Mouse (Mus musculus) CH12.LX (cell line): ENCODE results near the gene Tnc. TPM values are rescaled to one million over a fixed set of nuclear protein-coding genes. Genes with fewer than 3 reads are reported as not detected.

Experiments used
- DNase-seq: peaks from one replicate; pipeline ENCODE4 v3.0.0-alpha.2; 2013; ENCODE audit errors: extremely low read depth
- H3K27ac ChIP-seq: 2 replicates; pipeline ENCODE4 v1.5.1; 2012; ENCODE audit warnings: low read depth, mild to moderate bottlenecking, control low read depth, moderate library complexity; ENCODE audit not compliant: insufficient read depth
- H3K27me3 ChIP-seq: replicated peaks from 2 replicates; pipeline ENCODE3; 2012; ENCODE audit warnings: inconsistent platforms
- H3K36me3 ChIP-seq, 2 experiments: replicated peaks in 1 of 2; 2 replicates each; pipeline versions ENCODE3 to v1.6.1; 2012; ENCODE audit warnings: inconsistent platforms in 1 of 2, low read length in 1 of 2, mild to moderate bottlenecking in 1 of 2, mixed read lengths in 1 of 2, moderate library complexity in 1 of 2; ENCODE audit not compliant: control insufficient read depth in 1 of 2, insufficient read depth in 1 of 2
- H3K4me1 ChIP-seq, 2 experiments: 2 replicates each; pipeline ENCODE4 v1.6.1; 2012; ENCODE audit warnings: inconsistent platforms in 1 of 2, moderate library complexity in 1 of 2; ENCODE audit not compliant: insufficient read depth in 2 of 2, control insufficient read depth in 1 of 2
- H3K4me2 ChIP-seq: 2 replicates; pipeline ENCODE4 v1.6.1; 2012; ENCODE audit warnings: low read depth, mild to moderate bottlenecking, control low read depth; ENCODE audit not compliant: poor library complexity, insufficient read depth, severe bottlenecking
- H3K4me3 ChIP-seq, 3 experiments: fragments of 150-350 bp in 1 of 3; sonication (generic) in 1 of 3; replicated peaks in 1 of 3; 2 replicates each; pipeline versions ENCODE3 to v1.5.1; 2011 to 2012; ENCODE audit warnings: low read depth in 2 of 3, low read length in 2 of 3, mild to moderate bottlenecking in 2 of 3, moderate library complexity in 2 of 3, control low read depth in 1 of 3, improper control_type of control experiment in 1 of 3, inconsistent platforms in 1 of 3, mixed read lengths in 1 of 3; ENCODE audit not compliant: poor library complexity in 1 of 3
- H3K79me2 ChIP-seq: replicated peaks from 2 replicates; pipeline ENCODE4 v1.6.1; 2012; ENCODE audit warnings: mild to moderate bottlenecking, moderate library complexity; ENCODE audit not compliant: control insufficient read depth, poor library complexity, insufficient read depth, severe bottlenecking; ENCODE audit errors: extremely low read depth
- H3K9ac ChIP-seq: 2 replicates; pipeline ENCODE4 v1.6.1; 2012; ENCODE audit warnings: low read depth, mild to moderate bottlenecking, control low read depth, moderate library complexity; ENCODE audit not compliant: insufficient read depth
- H3K9me3 ChIP-seq: replicated peaks from 2 replicates; pipeline ENCODE3; 2012; ENCODE audit warnings: low read length, inconsistent platforms, mixed read lengths
- BHLHE40 ChIP-seq: IDR thresholded peaks from 2 replicates; pipeline ENCODE4 v1.6.1; 2011; ENCODE audit warnings: mild to moderate bottlenecking, low read depth, low read length, improper control_type of control experiment
- CHD1 ChIP-seq: IDR thresholded peaks from 2 replicates; pipeline ENCODE4 v1.6.1; 2012; ENCODE audit warnings: low read depth, low read length, improper control_type of control experiment, inconsistent platforms
- CHD2 ChIP-seq: IDR thresholded peaks from 2 replicates; pipeline ENCODE4 v1.6.1; 2011; ENCODE audit warnings: low read length, improper control_type of control experiment
- CTCF ChIP-seq, 2 experiments: IDR thresholded peaks in 1 of 2; conservative IDR thresholded peaks in 1 of 2; 2 replicates each; pipeline ENCODE4 v1.5.1; 2011 to 2012; ENCODE audit warnings: low read depth in 2 of 2, low read length in 2 of 2, improper control_type of control experiment in 1 of 2, inconsistent platforms in 1 of 2, mild to moderate bottlenecking in 1 of 2, moderate library complexity in 1 of 2
- EP300 ChIP-seq: IDR thresholded peaks from 2 replicates; pipeline ENCODE4 v1.6.1; 2011; ENCODE audit warnings: low read length, improper control_type of control experiment
- ETS1 ChIP-seq: conservative IDR thresholded peaks from 2 replicates; pipeline ENCODE4 v1.6.1; 2012; ENCODE audit warnings: low read depth, mild to moderate bottlenecking, inconsistent platforms, low read length, improper control_type of control experiment, moderate library complexity
- GABPA ChIP-seq: IDR thresholded peaks from 2 replicates; pipeline ENCODE4 v1.6.1; 2012; ENCODE audit warnings: low read depth, low read length, improper control_type of control experiment, inconsistent platforms; ENCODE audit not compliant: insufficient replicate concordance
- HCFC1 ChIP-seq: IDR thresholded peaks from 2 replicates; pipeline ENCODE4 v1.6.1; 2012; ENCODE audit warnings: low read depth, mild to moderate bottlenecking, inconsistent platforms, low read length, improper control_type of control experiment
- JUND ChIP-seq: conservative IDR thresholded peaks from 2 replicates; pipeline ENCODE4 v1.6.1; 2011; ENCODE audit warnings: low read depth, low read length, improper control_type of control experiment
- MAFK ChIP-seq: IDR thresholded peaks from 2 replicates; pipeline ENCODE4 v1.6.1; 2011; ENCODE audit warnings: low read length, improper control_type of control experiment; ENCODE audit not compliant: insufficient replicate concordance
- MAZ ChIP-seq: IDR thresholded peaks from 2 replicates; pipeline ENCODE4 v1.6.1; 2012; ENCODE audit warnings: low read depth, mild to moderate bottlenecking, inconsistent platforms, low read length, improper control_type of control experiment, moderate library complexity
- MXI1 ChIP-seq: IDR thresholded peaks from 2 replicates; pipeline ENCODE4 v1.6.1; 2011; ENCODE audit warnings: mild to moderate bottlenecking, low read depth, low read length, improper control_type of control experiment
- PAX5 ChIP-seq: IDR thresholded peaks from 2 replicates; pipeline ENCODE4 v1.6.1; 2012; ENCODE audit warnings: low read length, inconsistent platforms, mixed read lengths
- POLR2A ChIP-seq: IDR thresholded peaks from 2 replicates; pipeline ENCODE4 v1.6.1; 2011; ENCODE audit warnings: low read depth, mild to moderate bottlenecking, improper control_type of control experiment, low read length
- POLR2AphosphoS2 ChIP-seq: IDR thresholded peaks from 2 replicates; pipeline ENCODE4 v1.6.1; 2011; ENCODE audit warnings: low read depth, low read length, improper control_type of control experiment
- RAD21 ChIP-seq: IDR thresholded peaks from 2 replicates; pipeline ENCODE4 v1.6.1; 2011; ENCODE audit warnings: low read depth, mild to moderate bottlenecking, low read length, improper control_type of control experiment, moderate library complexity
- SIN3A ChIP-seq: IDR thresholded peaks from 2 replicates; pipeline ENCODE4 v1.6.1; 2012; ENCODE audit warnings: low read length, improper control_type of control experiment, inconsistent platforms
- SMC3 ChIP-seq: IDR thresholded peaks from 2 replicates; pipeline ENCODE4 v1.6.1; 2011; ENCODE audit warnings: low read depth, low read length, improper control_type of control experiment
- TBP ChIP-seq: conservative IDR thresholded peaks from 2 replicates; pipeline ENCODE4 v1.6.1; 2011; ENCODE audit warnings: low read depth, low read length, improper control_type of control experiment
- TCF12 ChIP-seq: IDR thresholded peaks from 2 replicates; pipeline ENCODE4 v1.6.1; 2014; ENCODE audit warnings: low read depth, mild to moderate bottlenecking, inconsistent platforms, low read length, improper control_type of control experiment
- USF1 ChIP-seq: IDR thresholded peaks from 2 replicates; pipeline ENCODE4 v1.6.1; 2014; ENCODE audit warnings: low read depth, mild to moderate bottlenecking, inconsistent platforms, low read length, improper control_type of control experiment
- USF2 ChIP-seq: conservative IDR thresholded peaks from 2 replicates; pipeline ENCODE4 v1.6.1; 2011; ENCODE audit warnings: low read depth, low read length, improper control_type of control experiment
- ZC3H11A ChIP-seq: IDR thresholded peaks from 2 replicates; pipeline ENCODE4 v1.6.1; 2012; ENCODE audit warnings: low read depth, mild to moderate bottlenecking, inconsistent platforms, low read length, improper control_type of control experiment
- ZKSCAN1 ChIP-seq: IDR thresholded peaks from 2 replicates; pipeline ENCODE4 v1.6.1; 2012; ENCODE audit warnings: low read depth, inconsistent platforms, low read length, improper control_type of control experiment, borderline replicate concordance
- ZNF384 ChIP-seq: IDR thresholded peaks from 2 replicates; pipeline ENCODE4 v1.6.1; 2012; ENCODE audit warnings: low read depth, low read length, improper control_type of control experiment, inconsistent platforms
- dilution Hi-C: fragments of 300-500 bp; cut with MboI; formaldehyde crosslinking; loops from 2 replicates; pipeline ENCODE4 v1.14.3; 2020; ENCODE audit warnings: low sequenced_read_pairs; ENCODE audit not compliant: extremely low pct_unique_long_range_greater_than_20kb, extremely low pct_ligation_motif_present
- in situ Hi-C: fragments of 300-500 bp; cut with MboI; formaldehyde crosslinking; loops from 3 replicates; pipeline ENCODE4 v1.14.3; 2019; ENCODE audit warnings: low sequenced_read_pairs, low pct_ligation_motif_present, low pct_unique_long_range_greater_than_20kb, mixed read lengths
- polyA plus RNA-seq: library from polyadenylated mRNA; unstranded; fragments of >175 nt; gene quantifications from 2 replicates; pipeline ENCODE4 v1.2.1, GENCODE M21; 2012; ENCODE audit warnings: low read depth; ENCODE audit not compliant: insufficient read length
- total RNA-seq, 2 experiments: library from RNA; depleted of rRNA; stranded (reverse); fragments of 300-350 nt in 1 of 2; fragments of >200 nt in 1 of 2; gene quantifications; 2 replicates each; pipeline ENCODE4 v1.2.3; 2012 to 2014

The Tnc gene
- total and polyA plus RNA-seq, 3 experiments: 0.13 to 1.2 TPM; not detected in 1

DNA sequence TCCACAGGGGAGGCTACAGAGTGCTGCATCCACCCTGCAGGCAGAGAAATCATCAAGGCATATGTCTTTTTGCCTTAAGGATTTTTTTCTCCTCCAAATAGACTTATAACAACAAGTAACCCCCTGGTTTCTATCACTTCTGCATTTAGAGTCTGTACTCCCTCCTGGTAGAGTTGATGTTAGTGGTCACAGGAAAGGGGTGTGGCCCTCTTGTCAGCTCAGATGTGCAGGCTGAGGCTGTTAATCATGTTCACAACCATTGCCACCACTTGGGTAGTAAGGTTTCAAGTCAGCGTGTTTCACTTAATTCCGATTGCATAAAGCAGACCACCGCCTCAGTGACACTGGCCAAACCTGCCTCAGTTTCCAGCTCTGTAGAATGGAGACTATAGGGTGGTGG lies 103.9 kb downstream of the Tnc start:
- Histone ChIP-seq H3K9me3 (no peaks in the 10 kb centered on the region), H3K4me3 (no peak overlapping the region), H3K4me2 (peak overlapping the region; percentile 24; the same call in 1 of the 2 replicates), H3K9ac (peak overlapping the region; percentile 29; the same call in 1 of the 2 replicates), H3K27ac (peak overlapping the region; percentile 97), H3K36me3 (peaks cover 5 to 72% of the 10 kb centered on the region in 2 experiments), H3K4me1 (peaks cover 70 to 98% of the 10 kb centered on the region in 2 experiments), H3K79me2 (peaks cover 25% of the 10 kb centered on the region), H3K27me3 (no peaks in the 10 kb centered on the region)
- in situ Hi-C loops: loop anchor here (5.0 to 25.0 kb wide), 3 partner anchors 258 to 531 kb away; partner anchors contain the start of gene Akna
- TF ChIP-seq TBP (peak; percentile 35; the same call in 1 of the 2 replicates), MXI1 (peak; percentile 45; the same call in 1 of the 2 replicates), USF2 (no peak), MAFK (no peak), POLR2A (peak; percentile 35; the same call in 1 of the 2 replicates), MAZ (no peak)
- DNase-seq: peak; percentile 82
- dilution Hi-C loops: no loop called here

DNA sequence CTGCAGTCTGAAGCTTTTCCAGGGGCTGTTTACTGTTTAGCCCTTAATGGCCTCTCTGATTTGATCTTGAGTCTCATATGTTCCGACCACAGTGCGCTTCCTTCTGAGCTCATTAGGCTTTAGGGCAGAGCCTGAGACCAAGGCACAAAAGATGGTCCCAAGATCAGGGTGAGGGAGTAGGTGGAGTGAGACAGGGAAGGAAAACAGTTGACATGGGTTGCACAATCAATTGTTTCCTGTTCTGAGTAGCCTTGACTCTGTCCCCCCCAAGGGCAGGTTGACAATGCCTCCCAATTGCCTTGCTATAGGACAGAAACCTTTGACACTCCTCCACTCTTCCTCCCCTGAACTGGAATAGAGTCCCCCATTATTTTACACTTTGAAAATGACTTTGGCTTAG lies 105.4 kb downstream of the Tnc start:
- no peaks in the 10 kb centered on the region for H3K27me3 ChIP-seq
- peaks cover 15 to 75% of the 10 kb centered on the region in 2 experiments for H3K36me3 ChIP-seq
- TF ChIP-seq ZC3H11A: no peak
- TF ChIP-seq ETS1: peak; percentile 26; the same call in 1 of the 2 replicates
- TF ChIP-seq EP300: no peak
- TF ChIP-seq JUND: no peak
- no peak for TF ChIP-seq CHD2
- no peak for TF ChIP-seq TCF12
- TF ChIP-seq SIN3A: no peak
- no peak for TF ChIP-seq SMC3
- H3K79me2 ChIP-seq: peaks cover 26% of the 10 kb centered on the region
- H3K27ac ChIP-seq: peak overlapping the region; percentile 97
- peak overlapping the region; percentile 40 for H3K9ac ChIP-seq
- in situ Hi-C loops (loop anchor here (5.0 to 25.0 kb wide), 3 partner anchors 257 to 529 kb away; partner anchors contain the start of gene Akna), dilution Hi-C loops (no loop called here)
- no peak for DNase-seq
- H3K9me3 ChIP-seq: no peaks in the 10 kb centered on the region
- H3K4me2 ChIP-seq: no peak overlapping the region
- H3K4me1 ChIP-seq: peaks cover 75 to 100% of the 10 kb centered on the region in 2 experiments
- no peak overlapping the region for H3K4me3 ChIP-seq

DNA sequence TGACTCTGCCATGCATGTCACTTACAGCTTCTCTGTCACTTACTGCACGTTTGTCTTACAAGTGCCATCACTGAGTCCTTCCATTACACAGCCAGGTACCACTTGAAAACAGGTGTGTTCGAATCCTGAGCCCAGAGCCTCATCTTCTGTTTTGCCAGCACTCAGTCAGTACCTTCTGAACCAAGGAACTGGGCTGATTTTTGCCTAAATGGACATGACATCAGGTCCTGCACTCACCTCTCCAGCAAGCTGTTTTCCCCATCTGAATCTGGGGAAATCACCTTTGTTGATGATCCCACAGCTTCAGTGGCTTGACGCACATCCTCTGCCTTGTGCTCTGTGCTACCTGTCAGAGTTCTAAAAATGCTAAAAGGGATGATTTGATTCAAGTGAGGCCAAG lies 107.4 kb downstream of the Tnc start:
- Histone ChIP-seq H3K27me3 (no peaks in the 10 kb centered on the region), H3K4me1 (peaks cover 68 to 93% of the 10 kb centered on the region in 2 experiments), H3K4me3 (no peak overlapping the region), H3K9me3 (no peaks in the 10 kb centered on the region), H3K36me3 (peaks cover 26 to 68% of the 10 kb centered on the region in 2 experiments), H3K79me2 (peaks cover 29% of the 10 kb centered on the region), H3K27ac (peak overlapping the region; percentile 97), H3K4me2 (peak overlapping the region; percentile 58; the same call in 1 of the 2 replicates), H3K9ac (no peak overlapping the region; the same call in 1 of the 2 replicates)
- dilution Hi-C loops: no loop called here
- DNase-seq: peak; percentile 75
- in situ Hi-C loops: loop anchor here (10.0 to 25.0 kb wide), 2 partner anchors 195 to 527 kb away; partner anchors contain the start of genes Akna and Tnfsf15
- TF ChIP-seq PAX5: no peak
- TF ChIP-seq BHLHE40: peak; percentile 85
- peak; percentile 38; the same call in 1 of the 2 replicates for TF ChIP-seq SIN3A
- TF ChIP-seq SMC3: no peak
- TF ChIP-seq GABPA: no peak
- TF ChIP-seq USF2: no peak
- no peak for TF ChIP-seq USF1
- TF ChIP-seq CHD1: no peak
- TF ChIP-seq CHD2: no peak
- no peak for TF ChIP-seq POLR2AphosphoS2
- no peak for TF ChIP-seq RAD21
- no peak for TF ChIP-seq ZKSCAN1
- peak; percentile 93 for TF ChIP-seq ETS1
- peak; percentile 76 for TF ChIP-seq TCF12
- no peak for TF ChIP-seq CTCF (conservative IDR thresholded peaks at IDR 0.05 in 1 of 2, IDR thresholded peaks at IDR 0.05 in 1 of 2; ENCODE audit: low read depth in 2 of 2, low read length in 2 of 2)
- 0 out of 2 replicates have a peak, but pooled peaks have one; percentile 22 for TF ChIP-seq POLR2A
- TF ChIP-seq ZNF384: 0 out of 2 replicates have a peak, but pooled peaks have one; percentile 13
- TF ChIP-seq TBP: no peak
- TF ChIP-seq HCFC1: no peak
